Mouse (Mus musculus) hindbrain, embryonic 12.5 days (tissue): ENCODE data around the gene Tctex1d4. TPM values are rescaled to one million over a fixed set of nuclear protein-coding genes. Genes with fewer than 3 reads are reported as not detected.

ENCODE experiments used
- ATAC-seq: fragments of 200-750 bp; cut with Nextera tagmentation; 2 replicates; pipeline ENCODE4 v1.8.0; 2017; ENCODE audit warnings: moderate TSS enrichment; ENCODE audit not compliant: low FRiP score
- H3K27ac ChIP-seq: fragments of 300-500 bp; sonication (generic); 2 replicates; pipeline ENCODE4 v1.5.1; 2016; ENCODE audit warnings: mild to moderate bottlenecking
- H3K27me3 ChIP-seq: fragments of 300-500 bp; sonication (generic); 2 replicates; pipeline ENCODE4 v1.6.1; 2016; ENCODE audit warnings: mild to moderate bottlenecking
- H3K36me3 ChIP-seq: fragments of 300-500 bp; sonication (generic); 2 replicates; pipeline ENCODE4 v1.6.1; 2016; ENCODE audit warnings: mild to moderate bottlenecking
- H3K4me1 ChIP-seq: fragments of 300-500 bp; sonication (generic); 2 replicates; pipeline ENCODE4 v1.6.1; 2016
- H3K4me2 ChIP-seq: fragments of 300-500 bp; sonication (generic); replicated peaks from 2 replicates; pipeline ENCODE4 v1.6.1; 2016; ENCODE audit warnings: mild to moderate bottlenecking
- H3K4me3 ChIP-seq: fragments of 300-500 bp; sonication (generic); 2 replicates; pipeline ENCODE4 v1.5.1; 2016; ENCODE audit warnings: mild to moderate bottlenecking
- H3K9ac ChIP-seq: fragments of 300-500 bp; sonication (generic); 2 replicates; pipeline ENCODE4 v1.6.1; 2016; ENCODE audit warnings: mild to moderate bottlenecking, moderate library complexity
- H3K9me3 ChIP-seq: fragments of 300-500 bp; sonication (generic); replicated peaks from 2 replicates; pipeline ENCODE4 v1.6.1; 2016; ENCODE audit warnings: mild to moderate bottlenecking
- WGBS: fragments of 180-500 bp; shearing (Covaris S2); methylation state at CpG from one replicate; pipeline ENCODE4 v1.1.7; 2016; 5-methylcytosine and 5-hydroxymethylcytosine counted together
- polyA plus RNA-seq: library from polyadenylated mRNA; unstranded; fragments of >200 nt; fragmentation: Nextera tagmentation; extraction: Ambion mirVana; gene quantifications from 2 replicates; pipeline ENCODE4 v1.2.1, GENCODE M21; 2016

Tctex1d4 gene
- polyA plus RNA-seq, 1 experiment from 2014 or later, result not detected

- H3K4me1 ChIP-seq, result 0 out of 2 replicates have a peak, but pooled peaks cover 3% of the 10 kb centered on the region
- no peak overlapping the region for H3K4me2 ChIP-seq
- H3K4me3 ChIP-seq, result no peak overlapping the region
- H3K9ac ChIP-seq, result no peak overlapping the region
- peaks cover 19% of the 10 kb centered on the region for H3K36me3 ChIP-seq
- peak; percentile 14; the same call in 1 of the 2 replicates for ATAC-seq
- no peaks in the 10 kb centered on the region for H3K9me3 ChIP-seq
- H3K27ac ChIP-seq, result no peak overlapping the region
- no peaks in the 10 kb centered on the region for H3K27me3 ChIP-seq
- 58% methylated on average over 10 of the region's 10 CpGs for WGBS
Observed at GRCm38 (mm10) chr4:117105127-117105526, 21.5 kb upstream of the Tctex1d4 start.

DNA sequence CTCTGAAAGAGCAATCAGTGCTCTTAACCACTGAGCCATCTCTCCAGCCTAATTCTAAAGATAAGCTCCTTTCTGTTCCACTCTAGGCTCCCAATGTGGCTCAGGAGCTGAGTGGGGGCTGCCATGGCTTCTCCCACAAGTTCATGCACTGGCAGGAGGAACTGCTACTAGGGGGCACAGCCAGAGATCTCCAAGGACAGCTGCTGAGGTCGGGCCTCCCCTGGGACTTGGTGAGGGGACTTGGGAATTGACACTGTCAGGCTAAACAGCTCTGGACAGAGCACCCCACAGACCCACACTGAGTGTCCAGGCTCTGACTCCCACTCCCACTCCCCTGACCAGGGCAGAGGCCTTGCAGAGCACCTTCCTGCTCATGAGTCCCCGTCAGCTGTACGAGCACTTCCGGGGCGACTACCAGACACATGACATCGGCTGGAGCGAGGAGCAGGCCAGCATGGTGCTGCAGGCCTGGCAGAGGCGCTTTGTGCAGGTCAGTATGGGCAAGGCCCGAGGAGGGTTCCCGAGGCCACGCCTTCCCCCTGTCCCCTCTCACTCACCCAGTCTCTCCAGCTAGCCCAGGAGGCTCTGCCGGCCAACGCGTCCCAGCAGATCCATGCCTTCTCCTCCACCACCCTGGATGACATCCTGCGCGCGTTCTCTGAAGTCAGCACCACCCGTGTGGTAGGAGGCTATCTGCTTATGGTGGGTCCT lies 18.6 kb upstream of the Tctex1d4 start:
- no peak overlapping the region for H3K9ac ChIP-seq
- no peaks in the 10 kb centered on the region for H3K27me3 ChIP-seq
- no peak overlapping the region for H3K27ac ChIP-seq
- peaks cover 25% of the 10 kb centered on the region for H3K36me3 ChIP-seq
- no peak overlapping the region for H3K4me2 ChIP-seq
- WGBS, result 91% methylated on average over 18 of the region's 18 CpGs
- H3K4me1 ChIP-seq, result 0 out of 2 replicates have a peak, but pooled peaks cover 3% of the 10 kb centered on the region
- H3K9me3 ChIP-seq, result no peaks in the 10 kb centered on the region
- no peak overlapping the region for H3K4me3 ChIP-seq
- ATAC-seq, result no peak

DNA sequence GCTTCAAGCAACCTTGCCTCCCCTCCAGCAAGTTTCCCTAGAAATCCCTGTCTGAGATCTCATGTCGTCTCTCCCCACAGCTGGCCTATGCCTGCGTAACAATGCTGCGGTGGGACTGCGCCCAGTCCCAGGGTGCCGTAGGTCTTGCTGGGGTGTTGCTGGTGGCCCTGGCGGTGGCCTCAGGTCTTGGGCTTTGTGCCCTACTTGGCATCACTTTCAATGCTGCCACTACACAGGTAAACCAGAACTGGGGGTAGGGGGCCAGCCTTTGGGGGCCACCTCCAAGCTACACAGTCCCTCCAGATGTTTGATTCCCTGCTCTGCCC lies 18.1 kb upstream of the Tctex1d4 start:
- Histone ChIP-seq H3K9me3 (no peaks in the 10 kb centered on the region), H3K27ac (no peak overlapping the region), H3K4me1 (0 out of 2 replicates have a peak, but pooled peaks cover 3% of the 10 kb centered on the region), H3K4me2 (no peak overlapping the region), H3K27me3 (no peaks in the 10 kb centered on the region), H3K36me3 (peaks cover 25% of the 10 kb centered on the region), H3K4me3 (no peak overlapping the region), H3K9ac (no peak overlapping the region)
- no peak for ATAC-seq
- 93% methylated on average over 6 of the region's 6 CpGs for WGBS

DNA sequence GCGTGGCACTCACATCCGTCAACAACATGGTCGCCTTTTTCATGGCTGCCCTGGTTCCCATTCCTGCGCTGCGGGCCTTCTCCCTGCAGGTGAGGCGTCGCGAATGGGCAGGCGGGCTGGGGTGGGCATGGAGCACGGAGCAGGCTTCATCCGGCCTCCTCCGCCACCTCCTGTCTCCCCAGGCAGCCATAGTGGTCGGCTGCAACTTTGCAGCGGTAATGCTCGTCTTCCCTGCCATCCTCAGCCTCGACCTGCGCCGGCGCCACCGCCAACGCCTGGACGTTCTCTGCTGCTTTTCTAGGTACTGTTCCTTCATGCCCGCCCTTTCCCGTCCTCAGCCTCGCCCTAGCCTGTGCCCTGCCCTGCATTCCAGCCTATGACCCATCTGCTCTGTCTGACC lies 17.3 kb upstream of the Tctex1d4 start:
- H3K27ac ChIP-seq, result no peak overlapping the region

DNA sequence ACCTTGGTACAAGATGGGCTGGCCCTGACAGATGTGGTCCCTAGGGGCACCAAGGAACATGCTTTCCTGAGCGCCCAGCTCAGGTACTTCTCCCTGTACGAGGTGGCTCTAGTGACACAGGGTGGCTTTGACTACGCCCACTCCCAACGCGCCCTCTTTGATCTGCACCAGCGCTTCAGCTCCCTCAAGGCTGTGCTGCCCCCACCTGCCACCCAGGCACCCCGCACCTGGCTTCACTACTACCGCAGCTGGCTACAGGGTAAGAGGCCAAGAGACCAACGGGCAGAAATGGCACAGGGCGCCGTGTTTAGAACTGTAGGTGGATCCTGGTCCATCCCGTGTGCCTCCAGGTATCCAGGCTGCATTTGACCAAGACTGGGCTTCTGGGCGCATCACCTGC lies 16.3 kb upstream of the Tctex1d4 start:
- Histone ChIP-seq H3K4me2 (no peak overlapping the region), H3K9ac (no peak overlapping the region), H3K36me3 (peaks cover 32% of the 10 kb centered on the region), H3K4me1 (0 out of 2 replicates have a peak, but pooled peaks cover 2% of the 10 kb centered on the region), H3K4me3 (no peak overlapping the region), H3K27me3 (no peaks in the 10 kb centered on the region), H3K9me3 (no peaks in the 10 kb centered on the region), H3K27ac (no peak overlapping the region)
- no peak for ATAC-seq
- 90% methylated on average over 13 of the region's 13 CpGs for WGBS

More for the DNA sequence above, 17.3 kb upstream of the Tctex1d4 start:
- Histone ChIP-seq H3K4me3 (no peak overlapping the region), H3K4me2 (no peak overlapping the region), H3K36me3 (peaks cover 26% of the 10 kb centered on the region), H3K27me3 (no peaks in the 10 kb centered on the region), H3K9ac (no peak overlapping the region), H3K9me3 (no peaks in the 10 kb centered on the region), H3K4me1 (0 out of 2 replicates have a peak, but pooled peaks cover 3% of the 10 kb centered on the region)
- ATAC-seq, result no peak
- whole genome bisulfite sequencing, result 93% methylated on average over 25 of the region's 25 CpGs

GRCm38 (mm10) chr4:117110985-117111384 lies 15.6 kb upstream of the Tctex1d4 start:
- no peaks in the 10 kb centered on the region for H3K27me3 ChIP-seq
- no peak overlapping the region for H3K4me3 ChIP-seq
- no peaks in the 10 kb centered on the region for H3K9me3 ChIP-seq
- ATAC-seq, result no peak
- no peak overlapping the region for H3K27ac ChIP-seq
- WGBS, result 93% methylated on average over 11 of the region's 11 CpGs
- H3K4me2 ChIP-seq, result no peak overlapping the region
- peaks cover 32% of the 10 kb centered on the region for H3K36me3 ChIP-seq
- no peaks in the 10 kb centered on the region for H3K4me1 ChIP-seq
- no peak overlapping the region for H3K9ac ChIP-seq

GRCm38 (mm10) chr4:117113237-117113636 lies 13.4 kb upstream of the Tctex1d4 start:
- ATAC-seq, result no peak
- Histone ChIP-seq H3K4me2 (no peak overlapping the region), H3K27me3 (no peaks in the 10 kb centered on the region), H3K27ac (no peak overlapping the region), H3K4me3 (no peak overlapping the region), H3K36me3 (peaks cover 24% of the 10 kb centered on the region), H3K9ac (no peak overlapping the region), H3K4me1 (no peaks in the 10 kb centered on the region), H3K9me3 (no peaks in the 10 kb centered on the region)
- 84% methylated on average over 1 of the region's 1 CpGs for WGBS

DNA sequence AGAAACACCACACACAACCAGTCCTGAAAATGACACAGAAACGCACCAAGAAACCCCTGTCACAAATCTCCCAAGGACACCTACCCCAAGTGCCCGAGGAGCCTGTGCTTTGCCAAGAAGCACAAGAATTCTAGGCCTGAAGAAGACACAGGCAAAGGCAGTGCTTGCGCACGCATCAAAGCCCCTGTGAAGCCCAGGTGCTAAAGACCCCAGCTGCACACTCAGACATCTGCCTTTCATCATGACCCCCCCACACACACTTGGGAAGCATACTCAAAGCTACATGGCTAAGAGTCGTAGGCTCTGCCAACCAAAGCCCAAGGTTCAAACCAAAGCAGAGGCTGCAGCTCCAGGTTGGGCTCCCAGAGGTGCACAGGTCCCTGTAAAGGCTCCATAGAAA lies 11.0 kb upstream of the Tctex1d4 start:
- Histone ChIP-seq H3K4me2 (no peak overlapping the region), H3K4me1 (peaks cover 5% of the 10 kb centered on the region), H3K9ac (no peak overlapping the region), H3K27me3 (no peaks in the 10 kb centered on the region), H3K27ac (no peak overlapping the region), H3K9me3 (no peaks in the 10 kb centered on the region), H3K4me3 (no peak overlapping the region), H3K36me3 (peaks cover 13% of the 10 kb centered on the region)
- ATAC-seq, result no peak
- 88% methylated on average over 5 of the region's 5 CpGs for WGBS

- no peak for ATAC-seq
- no peak overlapping the region for H3K4me3 ChIP-seq
- H3K9ac ChIP-seq, result no peak overlapping the region
- H3K9me3 ChIP-seq, result no peaks in the 10 kb centered on the region
- peaks cover 7% of the 10 kb centered on the region for H3K36me3 ChIP-seq
- H3K4me2 ChIP-seq, result no peak overlapping the region
- WGBS, result 94% methylated on average over 7 of the region's 7 CpGs
- H3K27me3 ChIP-seq, result no peaks in the 10 kb centered on the region
- H3K4me1 ChIP-seq, result peaks cover 11% of the 10 kb centered on the region
- H3K27ac ChIP-seq, result no peak overlapping the region
Observed at GRCm38 (mm10) chr4:117117931-117118330, 8.7 kb upstream of the Tctex1d4 start.

GRCm38 (mm10) chr4:117119636-117120035 lies 7.0 kb upstream of the Tctex1d4 start:
- peak; percentile 15; the same call in 1 of the 2 replicates for ATAC-seq
- peak overlapping the region; percentile 92 for H3K27ac ChIP-seq
- 75% methylated on average over 5 of the region's 5 CpGs for WGBS
- peaks cover 4% of the 10 kb centered on the region for H3K36me3 ChIP-seq
- H3K4me2 ChIP-seq, result peak overlapping the region; percentile 99
- H3K27me3 ChIP-seq, result no peaks in the 10 kb centered on the region
- H3K9me3 ChIP-seq, result no peaks in the 10 kb centered on the region
- peaks cover 16% of the 10 kb centered on the region for H3K4me1 ChIP-seq
- H3K4me3 ChIP-seq, result peak overlapping the region; percentile 60
- H3K9ac ChIP-seq, result peak overlapping the region; percentile 77

DNA sequence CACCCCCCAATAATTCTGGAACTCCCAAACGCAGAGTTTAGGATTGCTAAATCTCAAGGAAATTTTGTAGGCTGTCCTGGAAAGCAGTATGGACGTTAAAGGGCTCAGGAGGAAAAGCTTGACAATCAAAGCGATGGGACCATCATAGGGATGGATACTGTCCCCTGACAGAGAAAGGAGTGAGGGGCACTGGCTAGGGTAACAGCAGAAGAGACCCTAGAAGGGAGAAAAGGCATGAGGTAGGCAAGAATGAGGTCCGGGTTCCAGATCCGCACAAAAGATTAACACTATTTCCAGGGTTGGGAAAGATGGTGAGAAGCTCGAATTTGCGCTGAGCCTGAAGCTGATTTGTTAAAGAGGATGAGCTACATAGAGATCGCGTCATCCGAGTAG lies 6.5 kb upstream of the Tctex1d4 start:
- Histone ChIP-seq H3K4me2 (peak overlapping the region; percentile 99), H3K4me3 (peak overlapping the region; percentile 60), H3K27me3 (no peaks in the 10 kb centered on the region), H3K27ac (peak overlapping the region; percentile 92), H3K9ac (peak overlapping the region; percentile 77), H3K4me1 (peaks cover 20% of the 10 kb centered on the region), H3K9me3 (no peaks in the 10 kb centered on the region), H3K36me3 (no peaks in the 10 kb centered on the region)
- peak; percentile 40 for ATAC-seq
- 9% methylated on average over 10 of the region's 10 CpGs for WGBS

- ATAC-seq, result peak; percentile 92
- peak overlapping the region; percentile 77 for H3K9ac ChIP-seq
- no peaks in the 10 kb centered on the region for H3K9me3 ChIP-seq
- H3K4me3 ChIP-seq, result peak overlapping the region; percentile 60
- H3K4me1 ChIP-seq, result peaks cover 27% of the 10 kb centered on the region
- no peaks in the 10 kb centered on the region for H3K27me3 ChIP-seq
- peak overlapping the region; percentile 92 for H3K27ac ChIP-seq
- H3K4me2 ChIP-seq, result peak overlapping the region; percentile 99
- WGBS, result under 1% methylated on average over 69 of the region's 69 CpGs
- no peaks in the 10 kb centered on the region for H3K36me3 ChIP-seq
Observed at GRCm38 (mm10) chr4:117120445-117121414, 5.9 kb upstream of the Tctex1d4 start.
